Mouse (Mus musculus) adrenal gland, adult 18-20 months (tissue): ENCODE measurements around the gene Lbhd2. TPM values are rescaled to one million over a fixed set of nuclear protein-coding genes. Genes with fewer than 3 reads are reported as not detected.

Source experiments
- DNase-seq, 2 experiments: peaks; one replicate each; pipeline ENCODE4 v3.0.0; 2021 to 2022; ENCODE audit warnings: low spot score in 2 of 2
- long read RNA-seq, 2 experiments: library from polyadenylated mRNA; stranded (forward); transcript quantifications; one replicate each; pipeline ENCODE4 v2.0.0; 2021
- total RNA-seq, 2 experiments: library from RNA; stranded (reverse); gene quantifications; 1 replicate in 1 of 2; 2 replicates in 1 of 2; pipeline ENCODE4 v1.2.3; 2021

The Lbhd2 gene
- not detected for total RNA-seq
- long read RNA-seq, experiment 1: 0 reads
- long read RNA-seq, experiment 2, partial matches to known transcripts: 0 of 2 reads
- long read RNA-seq, experiment 2, other reads (novel, unspliced or antisense): 0 of 2 reads

GRCm38 (mm10) chr12:111406622-111407021, at the start of gene Lbhd2:
Lbhd2 (plus strand) TSS chr12:111406809.
- DNase-seq: no peak

- no peak for DNase-seq
These were observed 45.9 kb upstream of the Lbhd2 start for GRCm38 (mm10) chr12:111360671-111361070.

GRCm38 (mm10) chr12:111361319-111362098, 45.1 kb upstream of the Lbhd2 start:
- no peak for DNase-seq

GRCm38 (mm10) chr12:111364234-111364633, 42.4 kb upstream of the Lbhd2 start:
- no peak for DNase-seq

- no peak for DNase-seq
These were observed 39.5 kb upstream of the Lbhd2 start for GRCm38 (mm10) chr12:111367065-111367464.

- no peak for DNase-seq
These were observed 36.4 kb upstream of the Lbhd2 start for GRCm38 (mm10) chr12:111370249-111370648.

- no peak for DNase-seq
These were observed 34.7 kb upstream of the Lbhd2 start for GRCm38 (mm10) chr12:111371905-111372304.

GRCm38 (mm10) chr12:111373411-111373810, 33.2 kb upstream of the Lbhd2 start:
- DNase-seq: no peak

GRCm38 (mm10) chr12:111374727-111375126, 31.9 kb upstream of the Lbhd2 start:
- DNase-seq: no peak

- DNase-seq: peak in 1 of 2 experiments; percentile 27
These were observed 31.1 kb upstream of the Lbhd2 start for GRCm38 (mm10) chr12:111375559-111375958.

GRCm38 (mm10) chr12:111376053-111376452, 30.6 kb upstream of the Lbhd2 start:
- no peak for DNase-seq

- DNase-seq: peak; percentile 57 to 67
These were observed 29.7 kb upstream of the Lbhd2 start for GRCm38 (mm10) chr12:111376826-111377331.

- peak; percentile 96 for DNase-seq
These were observed 29.1 kb upstream of the Lbhd2 start, which contains the start of gene Cdc42bpb for GRCm38 (mm10) chr12:111377376-111377973. Cdc42bpb (minus strand) TSS chr12:111377718.

GRCm38 (mm10) chr12:111377986-111378490, 28.6 kb upstream of the Lbhd2 start:
- DNase-seq: peak in 1 of 2 experiments; percentile 49

- no peak for DNase-seq
These were observed 27.8 kb upstream of the Lbhd2 start for GRCm38 (mm10) chr12:111378812-111379211.

GRCm38 (mm10) chr12:111385883-111386641, 20.5 kb upstream of the Lbhd2 start:
- no peak for DNase-seq

- DNase-seq: peak in 1 of 2 experiments; percentile 29
These were observed 19.9 kb upstream of the Lbhd2 start for GRCm38 (mm10) chr12:111386642-111387120.

- no peak for DNase-seq
These were observed 19.5 kb upstream of the Lbhd2 start for GRCm38 (mm10) chr12:111387146-111387545.

GRCm38 (mm10) chr12:111394008-111394407, 12.6 kb upstream of the Lbhd2 start:
- no peak for DNase-seq

GRCm38 (mm10) chr12:111396997-111397396, 9.6 kb upstream of the Lbhd2 start:
- DNase-seq: no peak
